Mouse (Mus musculus): ENCODE data around the gene Trim29. TPM values are rescaled to one million over a fixed set of nuclear protein-coding genes. Genes with fewer than 3 reads are reported as not detected.
A peak's percentile ranks its signal among the peaks of the same experiment; 100 is the strongest.

Trim29 gene
- total RNA-seq, 2 experiments from 2014 or later, result not detected

DNA sequence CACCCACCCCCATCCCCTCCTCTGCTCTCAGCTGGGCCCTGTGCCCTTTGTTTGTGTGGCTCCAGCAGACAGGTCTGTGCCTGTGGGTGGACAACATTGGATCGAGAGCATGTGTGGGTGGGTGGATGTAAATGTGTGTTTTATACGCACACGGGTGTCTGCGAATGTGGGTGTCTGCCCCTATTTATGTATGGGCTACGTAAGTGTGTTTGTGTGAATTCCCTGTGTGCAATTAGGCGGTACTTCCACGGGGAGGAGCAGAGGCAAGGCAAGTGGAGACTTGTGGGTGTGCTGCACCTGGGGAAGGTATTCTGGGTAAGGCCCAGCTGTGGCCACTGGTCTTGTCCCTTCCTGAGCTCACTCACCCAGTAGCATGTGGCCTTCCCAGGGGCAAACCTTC is 1.5 kb downstream of the Trim29 start:
- DNase-seq, result no peak
- intact Hi-C loops (cut with DNase I), result no loop called here

DNA sequence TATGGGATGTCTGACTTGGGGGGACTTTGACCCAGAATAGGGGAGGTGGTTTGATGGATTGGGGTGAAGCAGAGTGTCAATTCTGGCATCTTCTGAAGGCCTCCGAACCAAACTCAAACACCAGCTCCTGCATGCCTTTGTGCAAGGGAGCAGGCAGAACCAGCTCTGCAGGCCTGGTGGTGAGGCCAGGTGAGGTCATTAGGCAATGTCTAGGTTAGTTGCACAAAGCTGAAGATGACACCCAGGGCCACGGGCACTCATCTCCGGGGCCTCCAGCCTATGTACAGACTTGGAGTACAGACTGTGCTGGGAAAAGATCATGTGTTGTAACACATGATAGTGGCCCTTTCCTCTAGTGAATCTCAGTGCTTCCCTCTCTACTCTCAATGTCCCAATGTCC is 3.2 kb downstream of the Trim29 start:
- intact Hi-C loops (cut with DNase I), result no loop called here
- no peak for DNase-seq

DNA sequence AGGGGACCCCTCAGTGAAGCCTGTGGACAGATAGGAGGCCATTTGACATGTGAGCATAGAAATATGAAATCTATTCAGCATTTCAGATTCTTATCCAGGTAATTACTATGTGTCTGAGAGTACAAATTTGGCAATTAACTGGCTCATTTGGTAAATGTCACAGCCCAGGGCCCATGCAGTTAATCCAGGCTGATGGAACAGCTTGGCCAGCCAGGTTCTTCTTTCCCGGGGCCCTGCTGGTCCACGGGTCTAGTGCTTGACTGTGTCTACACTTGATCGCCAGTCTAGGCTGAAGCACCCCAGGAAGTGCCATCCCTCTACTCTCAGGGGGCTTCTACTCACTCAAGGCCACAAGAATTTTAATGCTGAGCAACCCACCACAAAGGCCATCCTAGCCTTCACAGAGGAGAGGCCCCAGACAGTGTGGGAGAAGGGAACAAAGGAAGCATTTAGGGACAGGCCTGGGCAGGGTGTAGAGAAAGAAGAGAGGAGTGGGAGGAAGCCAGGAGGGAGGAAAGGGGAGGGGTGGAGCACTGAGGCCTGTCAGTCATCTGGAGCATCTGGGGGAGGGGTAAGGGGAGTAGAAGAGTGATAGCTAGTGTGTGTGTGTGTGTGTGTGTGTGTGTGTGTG is 4.8 kb downstream of the Trim29 start:
- intact Hi-C loops (cut with DNase I), result no loop called here
- no peak for DNase-seq

DNA sequence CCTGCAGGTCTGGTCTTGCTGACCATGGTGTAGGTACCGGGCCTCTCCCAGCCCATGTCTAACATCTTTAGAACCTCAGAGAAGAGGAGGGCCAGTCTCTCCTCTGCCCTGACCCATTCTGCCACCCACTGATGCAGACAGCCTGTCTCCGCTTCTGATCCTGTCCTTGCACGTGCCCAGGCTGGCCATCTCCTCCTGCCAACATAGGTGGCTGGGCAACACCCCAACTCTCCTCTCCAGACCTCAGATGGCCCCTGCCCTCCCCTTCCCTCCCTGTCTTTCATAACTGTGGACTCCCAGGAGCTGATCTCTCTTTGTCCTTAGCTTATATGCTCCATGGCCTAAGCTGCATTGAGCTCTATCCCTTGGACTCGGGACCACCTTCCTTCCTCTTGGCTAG is 5.8 kb downstream of the Trim29 start:
- intact Hi-C loops (cut with DNase I), result no loop called here

DNA sequence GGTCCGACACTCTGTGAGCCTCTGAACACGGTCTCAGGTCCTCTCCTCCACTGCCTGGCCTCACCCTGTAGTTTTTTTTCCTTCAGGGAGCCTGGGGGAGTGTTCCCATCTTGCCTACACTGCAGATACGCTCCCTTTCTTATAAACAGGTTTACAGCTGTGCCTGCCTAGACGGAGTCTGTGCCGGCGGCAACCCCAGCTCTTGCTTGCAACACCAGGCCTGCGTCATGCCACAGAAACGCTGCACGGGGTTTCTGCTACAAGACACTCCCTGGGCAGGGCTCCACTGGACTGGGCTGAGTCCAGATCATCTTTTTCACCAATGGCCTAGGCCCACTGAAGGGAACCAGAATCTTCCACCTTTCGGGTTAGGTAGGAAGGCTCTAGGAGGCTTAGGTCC is 8.0 kb downstream of the Trim29 start:
- intact Hi-C loops (cut with DNase I), result no loop called here
- DNase-seq, result no peak

More for the DNA sequence above, 5.8 kb downstream of the Trim29 start:
- DNase-seq, result no peak

DNA sequence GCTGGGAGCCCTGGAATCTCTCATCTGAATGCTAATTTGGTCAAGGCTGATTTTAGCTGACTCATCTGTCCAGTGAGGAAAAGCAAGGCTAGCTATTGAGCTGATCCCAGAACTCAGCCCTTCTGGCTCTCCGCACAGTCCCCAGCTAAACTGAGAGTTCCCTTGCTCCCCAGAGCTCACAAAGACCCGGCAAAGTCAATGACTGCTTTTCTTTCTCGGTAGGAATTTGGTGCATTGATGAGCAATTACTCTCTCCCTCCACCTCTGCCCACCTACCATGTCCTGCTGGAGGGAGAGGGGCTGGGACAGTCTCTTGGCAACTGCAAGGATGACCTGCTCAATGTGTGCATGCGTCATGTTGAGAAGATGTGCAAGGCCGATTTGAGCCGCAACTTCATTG is 11.3 kb downstream of the Trim29 start:
- no peak for DNase-seq
- intact Hi-C loops (cut with DNase I), result no loop called here

DNA sequence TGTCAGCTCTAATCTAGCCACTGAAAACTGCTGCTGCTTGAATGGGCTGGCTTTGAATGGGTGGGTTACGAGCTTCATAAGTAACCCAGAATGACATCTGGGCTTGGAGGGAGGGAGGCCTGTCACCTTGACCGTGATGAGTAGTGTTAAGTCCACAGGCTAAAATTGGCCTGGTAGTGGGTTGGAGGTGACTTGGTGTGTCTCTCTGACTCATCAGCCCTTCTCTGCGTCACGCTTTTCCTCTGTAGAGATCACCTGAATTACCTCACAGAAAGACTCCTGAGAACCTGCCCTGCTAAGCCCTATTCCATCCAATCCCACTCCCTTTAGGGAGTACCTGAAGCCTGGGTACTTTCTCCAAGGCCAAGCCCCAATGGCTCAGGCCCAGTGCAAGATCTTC is 12.0 kb downstream of the Trim29 start:
- intact Hi-C loops (cut with DNase I), result no loop called here
- no peak for DNase-seq

DNA sequence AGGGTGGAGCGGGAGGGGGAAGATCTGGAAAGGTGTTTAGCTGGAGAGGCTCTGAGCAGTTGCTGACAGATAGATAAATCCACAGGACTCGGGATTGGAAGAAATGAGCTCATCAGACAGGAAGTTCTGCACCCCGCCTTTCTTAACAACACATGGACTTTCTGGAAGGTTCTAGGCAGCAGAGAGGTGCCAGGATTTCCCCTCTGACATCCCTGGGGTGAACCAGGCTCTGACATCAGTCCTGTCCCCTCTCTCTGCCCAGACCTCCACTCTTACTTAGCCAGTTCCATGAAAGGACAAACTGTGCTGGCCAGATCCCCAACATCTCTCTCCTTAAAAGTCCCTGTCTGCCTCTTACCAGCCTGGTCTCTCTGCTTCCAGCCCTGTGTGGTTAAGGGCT is 14.8 kb downstream of the Trim29 start:
- no peak for DNase-seq
- intact Hi-C loops (cut with DNase I), result no loop called here

DNA sequence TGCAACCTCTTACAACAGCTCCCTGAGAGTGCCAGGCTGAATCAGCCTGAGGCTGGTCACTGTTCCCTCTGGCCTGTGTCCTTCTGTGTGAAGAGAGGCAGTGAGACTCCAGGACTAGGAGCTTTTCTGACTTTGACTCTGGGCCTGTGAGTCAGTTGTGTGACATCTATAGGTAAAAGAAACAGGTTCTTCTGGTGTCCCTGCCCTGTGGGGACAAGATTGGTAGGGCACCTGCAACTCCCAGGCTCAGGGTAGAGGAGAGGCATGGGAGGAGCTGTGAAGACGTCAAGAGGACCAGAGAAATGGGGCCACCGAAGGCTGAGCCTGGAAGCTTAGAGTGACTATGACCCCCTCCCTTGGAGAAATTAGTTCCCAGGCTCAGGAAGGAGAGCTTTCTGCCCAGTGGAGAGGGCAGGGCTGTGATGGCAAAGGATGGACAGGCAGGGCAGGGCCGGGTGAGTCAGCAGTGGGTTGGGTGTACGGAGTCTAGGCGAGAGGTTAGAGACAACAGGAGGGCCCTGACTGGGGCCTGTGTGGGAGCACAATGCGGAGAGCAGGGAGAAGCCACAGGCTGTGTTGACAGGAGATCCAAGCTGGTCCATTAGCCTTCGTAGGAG is 15.5 kb downstream of the Trim29 start:
- no peak for DNase-seq
- intact Hi-C loops (cut with DNase I), result no loop called here

DNA sequence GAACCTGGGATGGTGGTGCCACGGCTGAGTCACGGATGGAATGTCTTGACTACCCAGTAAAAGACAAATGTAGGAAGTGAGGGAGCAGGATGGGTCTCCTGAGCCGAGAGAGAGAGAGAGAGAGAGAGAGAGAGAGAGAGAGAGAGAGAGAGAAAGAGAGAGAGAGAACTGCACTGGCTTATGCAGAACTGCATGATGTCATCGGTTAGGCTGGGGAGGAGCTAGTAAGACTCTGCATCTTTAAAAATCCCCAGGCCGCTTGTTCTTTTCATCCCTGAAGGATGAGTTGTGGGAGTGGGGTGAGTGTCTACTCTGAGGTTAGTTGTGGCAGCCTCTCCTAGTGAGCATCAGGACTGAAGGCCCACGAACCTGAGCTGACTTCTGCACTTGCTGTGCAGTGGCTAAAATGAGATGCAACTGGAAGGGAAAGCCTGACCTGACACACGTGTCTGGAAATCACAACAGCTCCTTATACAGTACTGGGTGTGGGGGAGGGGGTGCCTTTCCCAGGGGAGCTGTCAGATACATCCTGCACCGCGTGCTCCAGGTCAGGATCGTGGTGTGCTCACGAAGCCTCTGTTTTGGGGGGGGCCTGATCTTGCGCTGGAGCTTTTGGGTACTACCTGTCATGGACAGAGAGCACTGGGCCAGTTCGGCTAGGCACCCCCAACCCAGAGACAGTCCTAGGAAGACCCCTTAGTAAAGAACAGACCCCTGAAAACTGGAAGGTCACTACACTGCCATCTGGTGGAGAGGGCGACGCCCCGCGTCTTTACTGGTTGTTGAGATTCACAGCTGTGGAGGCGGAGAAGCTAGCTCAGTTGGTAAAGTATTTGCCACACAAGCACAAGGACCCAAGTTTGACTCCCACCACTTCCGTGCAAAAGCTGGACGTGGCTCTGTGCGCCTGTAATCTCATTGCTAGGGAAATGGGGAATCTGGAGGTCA is 16.8 kb downstream of the Trim29 start:
- peak; percentile 42 for DNase-seq
- intact Hi-C loops (cut with DNase I), result no loop called here

DNA sequence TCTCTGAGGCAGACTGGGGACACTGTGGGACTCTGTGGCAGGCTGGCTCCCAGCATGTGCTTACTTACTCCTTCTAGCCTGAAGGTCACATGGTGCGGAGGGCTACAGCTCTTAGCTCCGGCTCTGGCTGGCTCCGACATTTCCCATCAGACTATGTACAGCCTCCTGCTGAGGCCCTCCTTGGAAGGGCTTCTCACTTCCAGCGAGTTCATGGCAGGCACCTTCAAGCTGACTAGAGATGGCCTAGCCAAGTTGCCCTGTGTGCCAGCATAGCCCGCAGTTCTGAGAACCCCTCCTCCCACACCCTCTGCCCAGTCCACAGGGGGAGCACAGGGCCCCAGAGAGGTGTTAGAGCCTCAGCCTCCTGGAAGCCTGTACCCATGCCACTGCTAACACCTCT is 19.8 kb downstream of the Trim29 start:
- intact Hi-C loops (cut with DNase I), result no loop called here
- peak; percentile 50 for DNase-seq

DNA sequence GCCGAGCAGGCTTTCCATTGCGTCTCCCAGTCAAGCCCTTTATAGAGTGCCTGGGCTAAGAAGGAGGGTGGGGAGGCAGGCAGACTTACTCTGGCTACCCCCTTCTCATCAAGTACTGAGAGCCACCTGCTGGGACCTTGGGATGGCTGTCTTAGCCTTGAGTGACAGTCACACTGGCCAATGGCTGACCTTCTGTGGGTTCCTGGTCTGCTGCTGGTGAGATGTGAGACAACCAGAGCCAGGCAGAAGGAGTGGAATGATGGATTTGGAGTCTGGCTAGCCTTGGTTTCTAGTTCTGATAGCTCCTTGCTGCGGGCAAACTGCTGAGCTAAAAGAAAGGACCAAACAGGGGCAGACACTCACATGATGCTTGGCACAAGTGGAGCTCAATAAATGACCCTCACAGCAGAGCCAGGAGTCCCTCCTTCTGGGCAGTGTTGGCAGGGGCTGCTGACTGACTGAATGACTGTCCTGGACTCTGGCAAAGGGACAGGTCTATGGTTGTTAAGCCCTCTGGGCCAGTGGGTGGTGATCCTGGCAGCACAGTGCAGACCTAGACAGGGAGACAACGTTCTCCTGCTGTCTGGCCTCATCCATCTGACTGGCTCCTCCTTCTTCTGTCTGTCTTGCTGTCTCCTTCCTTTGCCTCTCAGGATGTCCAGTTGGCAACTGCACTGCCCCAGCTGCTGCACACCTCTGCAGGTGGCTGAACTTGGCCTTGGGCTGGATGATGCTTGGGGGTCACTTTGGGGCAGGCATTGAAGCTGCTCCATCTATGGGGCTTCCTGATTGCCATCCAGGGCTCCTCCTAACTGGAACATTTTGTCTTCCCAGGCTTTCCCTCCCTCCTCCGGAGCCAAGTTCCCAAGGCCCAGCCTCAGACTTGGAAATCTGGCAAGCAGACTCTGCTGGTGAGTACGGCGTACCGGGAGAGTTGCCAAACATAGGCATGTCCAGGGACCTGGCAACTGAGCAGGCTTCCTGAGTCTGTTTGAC is 21.1 kb downstream of the Trim29 start:
- intact Hi-C loops (cut with DNase I), result no loop called here
- peak; percentile 87 for DNase-seq

DNA sequence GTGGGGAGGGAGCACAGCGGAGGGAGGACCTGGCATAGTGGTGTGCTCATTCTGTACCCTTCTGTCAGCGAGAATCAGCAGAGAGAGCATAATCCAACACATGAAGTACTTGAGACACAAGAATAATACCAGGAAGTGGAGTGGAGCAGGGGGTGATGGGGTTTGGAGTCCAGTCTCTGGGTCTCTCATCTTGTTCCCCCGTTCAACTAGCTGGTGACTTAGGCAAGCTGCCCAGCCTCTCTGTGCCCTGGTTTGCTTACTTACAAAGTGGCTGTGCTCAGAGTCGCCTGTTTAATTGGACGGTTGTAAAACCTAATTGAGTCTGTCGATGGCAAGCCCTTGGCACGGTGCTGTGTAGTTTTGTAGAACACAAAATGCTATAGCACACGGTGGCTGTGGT is 23.8 kb downstream of the Trim29 start:
- no peak for DNase-seq
- intact Hi-C loops (cut with DNase I), result no loop called here

DNA sequence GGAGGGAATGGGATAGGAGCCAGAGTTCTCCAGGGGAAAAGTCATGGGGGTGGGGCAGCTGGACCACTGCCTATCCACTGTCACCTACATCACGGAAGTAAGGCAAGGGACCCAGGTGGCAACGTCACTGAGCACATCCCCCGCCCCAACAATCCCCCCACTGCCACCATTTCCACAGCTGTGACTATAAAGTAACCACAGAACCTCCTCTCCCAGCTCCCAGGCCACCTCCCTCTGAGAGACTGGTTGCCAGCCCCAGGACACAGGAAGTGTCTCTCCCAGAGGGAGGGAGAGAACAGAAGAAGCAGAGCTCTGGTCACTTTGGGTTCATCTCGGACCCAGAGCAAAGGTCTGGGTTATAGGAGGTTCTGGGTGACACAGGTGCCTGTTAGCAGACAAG is 27.0 kb downstream of the Trim29 start:
- DNase-seq, result no peak
- intact Hi-C loops (cut with DNase I), result loop anchor here (2.0 kb wide), 2 partner anchors 407 to 635 kb away; no protein-coding TSS in a partner anchor

DNA sequence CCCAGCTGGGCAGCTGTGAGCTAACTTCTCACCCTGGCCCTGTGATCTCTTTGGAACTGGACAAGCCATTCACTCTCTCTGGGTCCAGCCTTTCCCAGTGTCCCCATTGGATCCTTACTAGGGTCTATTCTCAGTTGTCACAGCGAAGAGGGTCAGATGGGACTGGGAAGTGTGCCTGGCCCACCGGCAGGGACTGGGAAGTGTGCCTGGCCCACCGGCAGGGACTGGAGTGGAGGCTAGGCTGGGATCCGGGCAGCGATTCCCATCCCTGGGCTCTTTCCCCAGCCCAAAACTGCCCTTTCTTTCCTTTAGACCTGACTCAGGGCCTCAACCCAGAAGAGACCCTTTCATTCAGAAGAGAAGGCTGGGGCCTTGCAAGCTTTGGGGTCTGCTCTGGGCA is 27.4 kb downstream of the Trim29 start:
- intact Hi-C loops (cut with DNase I), result loop anchor here (2.0 kb wide), 2 partner anchors 407 to 635 kb away; no protein-coding TSS in a partner anchor
- DNase-seq, result peak; percentile 55

DNA sequence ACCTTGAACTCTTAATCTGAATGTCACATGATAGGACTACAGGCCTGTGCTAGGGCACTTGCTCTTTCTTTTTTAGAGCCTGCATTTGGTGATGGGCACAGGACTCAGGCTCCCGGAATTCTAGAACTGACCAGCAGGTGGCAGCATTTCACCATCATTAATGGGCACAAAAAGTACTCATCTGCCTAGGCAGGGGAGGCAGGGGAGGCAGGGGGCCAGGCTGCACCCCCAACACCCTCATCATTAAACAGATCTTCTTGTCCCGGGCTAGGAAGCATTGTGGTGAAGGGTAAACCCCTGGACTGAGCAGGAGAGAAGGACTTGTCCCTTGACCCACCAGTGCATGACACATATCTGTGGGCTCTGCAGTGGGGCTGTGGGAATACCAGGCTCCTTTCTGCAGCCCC is 29.0 kb downstream of the Trim29 start:
- peak; percentile 82 for DNase-seq
- intact Hi-C loops (cut with DNase I), result loop anchor here (2.0 to 5.0 kb wide), 3 partner anchors 153 to 633 kb away; no protein-coding TSS in a partner anchor

DNA sequence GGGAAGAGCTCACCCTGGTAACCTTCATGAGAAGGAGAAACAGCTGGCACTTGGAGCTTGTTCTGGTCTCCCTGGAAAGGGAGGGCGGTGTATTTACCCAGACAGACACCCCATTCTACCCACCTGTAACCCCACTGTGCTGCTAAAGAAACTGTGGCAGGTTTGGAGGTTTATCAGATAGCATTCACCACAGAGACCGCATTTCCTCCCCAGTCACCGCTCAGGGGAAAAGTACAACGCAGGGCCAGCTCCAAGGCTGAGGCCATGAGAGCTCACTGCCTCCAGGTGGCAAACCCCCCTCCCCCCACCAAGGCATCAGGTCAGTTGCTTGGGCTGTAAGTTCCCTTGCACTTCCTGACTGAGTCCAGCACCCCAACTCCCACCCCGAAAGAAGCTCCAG is 39.4 kb downstream of the Trim29 start:
- no peak for DNase-seq
- intact Hi-C loops (cut with DNase I), result no loop called here

DNA sequence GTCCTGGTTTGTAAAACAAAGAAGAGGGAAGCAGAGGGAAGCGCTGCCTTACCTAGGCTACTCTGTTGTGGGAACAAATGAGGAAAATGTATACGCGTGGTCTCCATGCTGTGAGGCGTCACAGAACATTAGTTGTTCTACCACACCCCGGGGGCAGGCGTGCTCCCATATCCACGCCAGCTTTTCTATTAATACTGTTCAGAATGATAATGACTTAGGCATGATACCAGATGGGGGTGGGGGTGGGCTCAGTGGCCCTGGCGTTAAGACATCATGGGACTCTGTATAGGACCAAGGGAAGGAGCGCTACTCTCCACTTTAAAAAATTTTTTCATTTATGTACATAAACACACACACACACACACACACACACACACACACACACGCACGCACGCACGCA is 40.4 kb downstream of the Trim29 start:
- intact Hi-C loops (cut with DNase I), result no loop called here

DNA sequence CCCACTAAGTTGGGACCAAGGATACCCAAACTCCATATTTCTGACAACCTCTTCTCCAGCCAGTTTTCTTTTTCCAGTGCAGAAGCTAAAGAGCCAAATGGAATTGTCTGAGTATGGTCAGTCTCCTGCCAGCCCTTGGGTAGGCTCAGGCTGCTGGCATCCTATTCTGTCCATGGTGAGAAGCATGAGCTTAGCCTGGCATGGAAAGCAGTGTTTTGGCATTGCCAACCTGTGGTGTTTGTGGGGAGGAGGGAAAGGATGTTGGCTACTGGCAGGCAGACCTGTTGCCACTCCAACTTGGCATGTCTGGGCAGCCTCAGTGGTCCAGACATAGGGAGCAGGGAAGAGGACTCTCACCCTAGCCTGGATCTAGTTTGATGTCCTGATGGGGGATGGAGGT is 46.4 kb downstream of the Trim29 start:
- peak; percentile 64 for DNase-seq
- intact Hi-C loops (cut with DNase I), result no loop called here

More for the DNA sequence above, 40.4 kb downstream of the Trim29 start:
- DNase-seq, result no peak

DNA sequence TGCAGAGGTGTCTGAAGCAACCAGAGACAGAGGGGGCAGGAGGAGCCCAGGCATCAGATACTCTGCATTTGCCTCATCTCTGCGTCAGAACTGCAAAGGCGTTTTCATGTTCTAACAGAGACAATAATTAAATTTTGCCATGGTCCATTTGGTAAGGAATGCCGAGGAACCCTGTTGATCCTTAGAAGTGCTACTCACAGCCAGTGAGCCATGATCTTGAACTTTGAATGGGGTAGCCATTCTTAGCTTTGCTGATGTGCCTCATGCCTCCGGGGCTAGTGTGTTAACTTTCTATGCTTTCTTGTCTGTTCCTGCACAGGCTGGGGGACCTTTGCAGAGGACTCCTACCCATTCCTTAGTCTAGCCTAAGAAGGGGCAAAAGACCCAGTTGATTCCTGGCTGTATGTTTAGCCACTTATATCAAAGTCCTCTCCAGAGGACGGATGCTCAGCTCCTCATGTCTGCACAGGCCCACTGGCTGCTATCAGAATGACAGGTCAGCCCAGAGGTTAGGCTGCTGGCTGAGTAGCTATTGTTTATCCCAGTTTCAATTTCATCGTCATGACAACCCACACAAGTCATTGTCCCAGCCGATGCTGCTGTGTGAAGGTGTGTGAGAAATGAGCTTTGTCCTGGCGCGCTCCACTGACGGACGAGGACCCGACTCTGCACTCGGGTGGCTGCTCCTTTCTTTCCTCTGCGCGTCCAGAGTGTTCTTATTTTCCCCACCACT is 48.1 kb downstream of the Trim29 start:
- intact Hi-C loops (cut with DNase I), result no loop called here
- DNase-seq, result no peak
